Mouse (Mus musculus): ENCODE results near the gene Wdr1. TPM values are rescaled to one million over a fixed set of nuclear protein-coding genes. Genes with fewer than 3 reads are reported as not detected.

Wdr1 gene
- total RNA-seq, 1 experiment, result 232 TPM

GRCm38 (mm10) chr5:38476861-38477565 is 86.0 kb downstream of the Wdr1 start:
- no peak overlapping the region for H3K27ac ChIP-seq (ENCODE audit: insufficient read depth, low read depth, low read length, poor library complexity, severe bottlenecking)
- no peaks in the 10 kb centered on the region for H3K36me3 ChIP-seq (ENCODE audit: control insufficient read depth, insufficient read depth, low read length, poor library complexity, severe bottlenecking)
- TF ChIP-seq HCFC1 (IDR thresholded peaks at IDR 0.05; ENCODE audit: borderline replicate concordance, insufficient read depth, low read length) (no peak), ZNF384 (IDR thresholded peaks at IDR 0.05; ENCODE audit: low read depth, low read length) (no peak), MAFK (IDR thresholded peaks at IDR 0.05; ENCODE audit: insufficient read depth, low read depth, low read length) (no peak), ZC3H11A (IDR thresholded peaks at IDR 0.05; ENCODE audit: borderline replicate concordance, low read depth, low read length) (no peak), CHD2 (IDR thresholded peaks at IDR 0.05; ENCODE audit: low read depth, low read length) (no peak)
- H3K9ac ChIP-seq (ENCODE audit: insufficient read depth, low read depth, low read length, poor library complexity, severe bottlenecking), result no peak overlapping the region
- in situ Hi-C loops (cut with MboI; ENCODE audit: low sequenced_read_pairs in 2 of 2, unreplicated experiment in 2 of 2), result no loop called here
- H3K4me1 ChIP-seq (ENCODE audit: control insufficient read depth in 2 of 2, insufficient read depth in 2 of 2, low read length in 2 of 2, poor library complexity in 1 of 2), result no peaks in the 10 kb centered on the region; a peak in 1 of 4 replicates
- no peak overlapping the region for H3K4me3 ChIP-seq (ENCODE audit: insufficient read depth in 1 of 2, low read depth in 1 of 2, low read length in 2 of 2, poor library complexity in 1 of 2, severe bottlenecking in 1 of 2)
- peaks cover 2% of the 10 kb centered on the region for H3K9me3 ChIP-seq (ENCODE audit: control insufficient read depth, insufficient read depth, low read depth, low read length)
- DNase-seq (ENCODE audit: low read depth, low spot score), result no peak

Other genes starting within 250 kb of the Wdr1 start
- gene Drd5, start 243.9 kb downstream of the Wdr1 start, total RNA-seq (2012; rRNA removed), result not detected in 2 replicates
- 0.71 and 0.74 TPM in 2 replicates for gene Slc2a9, start 60.1 kb downstream of the Wdr1 start, total RNA-seq (2012; rRNA removed)
- gene Zfp518b, start 121.6 kb upstream of the Wdr1 start, total RNA-seq (2012; rRNA removed), result 31.0 and 34.0 TPM in 2 replicates

All from ES-E14 (cell line).